Mouse (Mus musculus): Measurements from ENCODE around the gene Cirbp. TPM values are rescaled to one million over a fixed set of nuclear protein-coding genes. Genes with fewer than 3 reads are reported as not detected.

Cirbp gene
- 53.2 and 62.6 TPM in 2 replicates for polyA plus RNA-seq (2015; fragmentation: Nextera tagmentation; extraction: Ambion mirVana)

DNA sequence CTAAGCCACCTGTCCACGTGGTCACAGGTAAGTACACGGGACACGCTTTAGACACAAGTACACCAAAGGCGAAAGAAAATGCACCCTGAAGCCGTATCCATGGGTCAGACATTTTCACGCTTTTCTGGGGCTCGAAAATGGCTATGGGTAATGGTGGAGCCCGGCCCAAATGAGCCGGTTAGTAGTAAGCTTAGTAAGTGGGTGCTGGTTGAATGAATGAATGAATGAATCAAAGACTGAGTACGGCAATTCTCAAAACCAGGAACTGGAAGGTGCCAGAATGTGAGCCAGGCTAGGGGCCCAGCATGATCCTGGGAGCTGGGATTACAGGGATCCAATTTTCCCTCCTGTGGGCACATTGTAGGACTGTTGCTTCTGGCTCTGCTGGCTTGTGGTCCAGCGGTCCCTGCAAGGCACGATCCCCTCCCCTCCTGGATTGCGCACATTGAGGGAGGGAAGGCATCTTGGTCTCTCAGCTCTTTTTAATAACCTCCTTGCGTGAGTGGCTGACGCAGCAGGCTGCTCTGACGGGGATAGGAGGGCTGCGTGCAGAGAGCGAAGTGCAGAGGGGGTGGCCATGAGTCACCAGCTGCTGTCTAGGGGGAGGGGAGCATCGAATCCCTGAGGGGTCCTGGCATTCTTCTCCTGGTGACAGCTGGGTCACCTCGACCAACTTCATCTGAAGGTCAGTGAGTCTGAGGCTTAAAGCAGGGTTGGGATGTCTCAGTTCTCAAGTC is at the start of gene Cirbp:
Cirbp (plus strand) TSS at position 594 of the 737 bp plus-strand sequence.
- peak within 1 kb of the TSS; percentile 97 for H3K4me2 ChIP-seq (ENCODE audit: low read depth, low read length)
- H3K9ac ChIP-seq (ENCODE audit: low read depth, low read length) = peak within 1 kb of the TSS; percentile 67
- H3K4me3 ChIP-seq (ENCODE audit: low read length) = peak within 1 kb of the TSS; percentile 47
- no peaks in the 10 kb centered on the region for H3K27me3 ChIP-seq (replicated peaks; ENCODE audit: control insufficient read depth, insufficient read depth, low read length)
- 14% methylated on average over 20 of the region's 20 CpGs for WGBS
- peaks cover 10% of the 10 kb centered on the region for H3K36me3 ChIP-seq (ENCODE audit: control insufficient read depth, insufficient read depth, low read length)
- no peaks in the 10 kb centered on the region for H3K9me3 ChIP-seq (ENCODE audit: control insufficient read depth, low read length)
- no peak for ATAC-seq
- peaks cover 63% of the 10 kb centered on the region for H3K4me1 ChIP-seq (ENCODE audit: control insufficient read depth, insufficient read depth, low read length)
- peak within 1 kb of the TSS; percentile 100 for H3K27ac ChIP-seq (ENCODE audit: low read length)

DNA sequence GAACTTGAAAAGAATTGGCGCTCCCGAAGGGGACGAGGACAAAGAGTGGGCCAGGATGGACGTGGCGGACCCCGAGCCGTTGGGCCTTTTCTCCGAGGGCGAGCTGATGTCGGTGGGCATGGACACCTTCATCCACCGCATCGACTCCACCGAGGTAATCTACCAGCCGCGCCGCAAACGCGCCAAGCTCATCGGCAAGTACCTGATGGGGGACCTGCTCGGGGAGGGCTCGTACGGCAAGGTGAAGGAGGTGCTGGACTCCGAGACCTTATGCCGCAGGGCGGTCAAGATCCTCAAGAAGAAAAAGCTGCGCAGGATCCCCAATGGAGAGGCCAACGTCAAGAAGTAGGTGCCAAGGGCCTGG is 49.2 kb upstream of the Cirbp start:
- Histone ChIP-seq H3K4me3 (ENCODE audit: low read length) (peak overlapping the region; percentile 85), H3K27me3 (replicated peaks; ENCODE audit: control insufficient read depth, insufficient read depth, low read length) (no peaks in the 10 kb centered on the region), H3K4me1 (ENCODE audit: control insufficient read depth, insufficient read depth, low read length) (peaks cover 35% of the 10 kb centered on the region), H3K27ac (ENCODE audit: low read length) (peak overlapping the region; percentile 81), H3K9me3 (ENCODE audit: control insufficient read depth, low read length) (no peaks in the 10 kb centered on the region), H3K9ac (ENCODE audit: low read depth, low read length) (peak overlapping the region; percentile 94), H3K4me2 (ENCODE audit: low read depth, low read length) (peak overlapping the region; percentile 96), H3K36me3 (ENCODE audit: control insufficient read depth, insufficient read depth, low read length) (peaks cover 5% of the 10 kb centered on the region)
- WGBS = under 1% methylated on average over 27 of the region's 27 CpGs
- ATAC-seq = no peak

GRCm38 (mm10) chr10:80116927-80117691 is 48.7 kb upstream of the Cirbp start:
- ATAC-seq = no peak
- H3K9me3 ChIP-seq (ENCODE audit: control insufficient read depth, low read length) = no peaks in the 10 kb centered on the region
- peaks cover 35% of the 10 kb centered on the region for H3K4me1 ChIP-seq (ENCODE audit: control insufficient read depth, insufficient read depth, low read length)
- H3K27ac ChIP-seq (ENCODE audit: low read length) = peak overlapping the region; percentile 81
- H3K4me3 ChIP-seq (ENCODE audit: low read length) = peak overlapping the region; percentile 85
- WGBS = 3% methylated on average over 30 of the region's 30 CpGs
- peak overlapping the region; percentile 94 for H3K9ac ChIP-seq (ENCODE audit: low read depth, low read length)
- peaks cover 7% of the 10 kb centered on the region for H3K36me3 ChIP-seq (ENCODE audit: control insufficient read depth, insufficient read depth, low read length)
- peak overlapping the region; percentile 96 for H3K4me2 ChIP-seq (ENCODE audit: low read depth, low read length)
- no peaks in the 10 kb centered on the region for H3K27me3 ChIP-seq (replicated peaks; ENCODE audit: control insufficient read depth, insufficient read depth, low read length)

- Histone ChIP-seq H3K9ac (ENCODE audit: low read depth, low read length) (peak overlapping the region; percentile 94), H3K4me3 (ENCODE audit: low read length) (peak overlapping the region; percentile 85), H3K4me2 (ENCODE audit: low read depth, low read length) (peak overlapping the region; percentile 96), H3K9me3 (ENCODE audit: control insufficient read depth, low read length) (no peaks in the 10 kb centered on the region), H3K27me3 (replicated peaks; ENCODE audit: control insufficient read depth, insufficient read depth, low read length) (no peaks in the 10 kb centered on the region), H3K36me3 (ENCODE audit: control insufficient read depth, insufficient read depth, low read length) (peaks cover 7% of the 10 kb centered on the region), H3K4me1 (ENCODE audit: control insufficient read depth, insufficient read depth, low read length) (peaks cover 35% of the 10 kb centered on the region), H3K27ac (ENCODE audit: low read length) (no peak overlapping the region)
- ATAC-seq = no peak
- 12% methylated on average over 1 of the region's 1 CpGs for WGBS
These were observed 48.0 kb upstream of the Cirbp start for GRCm38 (mm10) chr10:80117736-80118135.

DNA sequence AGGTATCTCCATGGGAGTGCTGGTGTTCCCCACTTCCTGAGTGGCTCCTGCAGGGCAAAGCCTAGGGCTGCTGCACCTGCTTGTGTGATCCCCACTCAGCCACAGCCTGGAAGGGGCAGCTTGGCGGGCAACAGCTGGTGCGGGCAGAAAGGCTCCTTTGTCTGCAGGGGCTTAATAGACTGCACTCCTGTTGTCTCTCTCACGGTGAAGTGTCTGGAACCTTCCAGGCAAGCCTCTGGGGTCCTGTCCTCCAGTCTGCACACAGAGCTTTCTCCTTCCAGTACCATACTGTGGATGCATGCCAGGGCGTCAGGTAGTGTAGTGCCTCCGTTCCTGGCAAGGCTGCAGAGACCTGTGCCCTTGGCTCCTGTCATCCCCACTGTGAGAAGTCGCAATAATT is 47.2 kb upstream of the Cirbp start:
- Histone ChIP-seq H3K4me1 (ENCODE audit: control insufficient read depth, insufficient read depth, low read length) (peaks cover 35% of the 10 kb centered on the region), H3K4me2 (ENCODE audit: low read depth, low read length) (peak overlapping the region; percentile 96; the same call in 1 of the 2 replicates), H3K27me3 (replicated peaks; ENCODE audit: control insufficient read depth, insufficient read depth, low read length) (no peaks in the 10 kb centered on the region), H3K36me3 (ENCODE audit: control insufficient read depth, insufficient read depth, low read length) (peaks cover 7% of the 10 kb centered on the region), H3K4me3 (ENCODE audit: low read length) (peak overlapping the region; percentile 85; the same call in 1 of the 2 replicates), H3K9ac (ENCODE audit: low read depth, low read length) (0 out of 2 replicates have a peak overlapping the region, but pooled peaks have one; percentile 94), H3K27ac (ENCODE audit: low read length) (no peak overlapping the region), H3K9me3 (ENCODE audit: control insufficient read depth, low read length) (no peaks in the 10 kb centered on the region)
- ATAC-seq = no peak
- 73% methylated on average over 6 of the region's 6 CpGs for WGBS

DNA sequence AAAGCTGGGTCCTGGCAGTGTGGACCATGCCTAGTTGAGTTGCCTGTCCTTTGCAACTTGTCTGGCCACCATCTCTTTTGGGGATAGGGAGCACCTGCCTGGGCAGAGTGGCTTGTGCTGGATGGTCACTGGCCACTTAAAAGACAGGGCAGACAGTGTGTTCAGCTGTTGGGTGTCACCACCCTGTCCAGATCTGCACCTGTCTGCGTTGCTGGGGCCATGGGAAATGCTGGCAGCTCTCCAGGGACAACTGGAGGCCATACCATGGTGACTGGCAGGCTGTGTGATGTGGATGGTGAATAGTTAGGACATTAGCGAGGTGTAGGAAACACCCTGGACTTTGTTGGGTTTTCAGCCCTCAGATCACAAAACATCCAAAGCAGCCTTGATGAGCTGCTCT is 45.6 kb upstream of the Cirbp start:
- Histone ChIP-seq H3K27ac (ENCODE audit: low read length) (no peak overlapping the region), H3K4me2 (ENCODE audit: low read depth, low read length) (no peak overlapping the region), H3K9ac (ENCODE audit: low read depth, low read length) (no peak overlapping the region), H3K4me1 (ENCODE audit: control insufficient read depth, insufficient read depth, low read length) (peaks cover 29% of the 10 kb centered on the region), H3K27me3 (replicated peaks; ENCODE audit: control insufficient read depth, insufficient read depth, low read length) (no peaks in the 10 kb centered on the region), H3K9me3 (ENCODE audit: control insufficient read depth, low read length) (no peaks in the 10 kb centered on the region), H3K4me3 (ENCODE audit: low read length) (no peak overlapping the region), H3K36me3 (ENCODE audit: control insufficient read depth, insufficient read depth, low read length) (peaks cover 7% of the 10 kb centered on the region)
- 63% methylated on average over 2 of the region's 2 CpGs for WGBS
- no peak for ATAC-seq

- Histone ChIP-seq H3K4me3 (ENCODE audit: low read length) (no peak overlapping the region), H3K4me1 (ENCODE audit: control insufficient read depth, insufficient read depth, low read length) (peaks cover 29% of the 10 kb centered on the region), H3K27ac (ENCODE audit: low read length) (no peak overlapping the region), H3K9me3 (ENCODE audit: control insufficient read depth, low read length) (no peaks in the 10 kb centered on the region), H3K4me2 (ENCODE audit: low read depth, low read length) (no peak overlapping the region), H3K36me3 (ENCODE audit: control insufficient read depth, insufficient read depth, low read length) (peaks cover 7% of the 10 kb centered on the region), H3K27me3 (replicated peaks; ENCODE audit: control insufficient read depth, insufficient read depth, low read length) (no peaks in the 10 kb centered on the region), H3K9ac (ENCODE audit: low read depth, low read length) (no peak overlapping the region)
- ATAC-seq = no peak
- 77% methylated on average over 2 of the region's 2 CpGs for WGBS
These were observed 44.1 kb upstream of the Cirbp start for GRCm38 (mm10) chr10:80121639-80122038.

GRCm38 (mm10) chr10:80123932-80124562 is 41.7 kb upstream of the Cirbp start:
- peaks cover 9% of the 10 kb centered on the region for H3K4me1 ChIP-seq (ENCODE audit: control insufficient read depth, insufficient read depth, low read length)
- peaks cover 19% of the 10 kb centered on the region for H3K36me3 ChIP-seq (ENCODE audit: control insufficient read depth, insufficient read depth, low read length)
- ATAC-seq = no peak
- 82% methylated on average over 9 of the region's 9 CpGs for WGBS
- H3K4me3 ChIP-seq (ENCODE audit: low read length) = no peak overlapping the region
- H3K9ac ChIP-seq (ENCODE audit: low read depth, low read length) = no peak overlapping the region
- no peak overlapping the region for H3K27ac ChIP-seq (ENCODE audit: low read length)
- H3K27me3 ChIP-seq (replicated peaks; ENCODE audit: control insufficient read depth, insufficient read depth, low read length) = no peaks in the 10 kb centered on the region
- H3K4me2 ChIP-seq (ENCODE audit: low read depth, low read length) = no peak overlapping the region
- H3K9me3 ChIP-seq (ENCODE audit: control insufficient read depth, low read length) = no peaks in the 10 kb centered on the region

DNA sequence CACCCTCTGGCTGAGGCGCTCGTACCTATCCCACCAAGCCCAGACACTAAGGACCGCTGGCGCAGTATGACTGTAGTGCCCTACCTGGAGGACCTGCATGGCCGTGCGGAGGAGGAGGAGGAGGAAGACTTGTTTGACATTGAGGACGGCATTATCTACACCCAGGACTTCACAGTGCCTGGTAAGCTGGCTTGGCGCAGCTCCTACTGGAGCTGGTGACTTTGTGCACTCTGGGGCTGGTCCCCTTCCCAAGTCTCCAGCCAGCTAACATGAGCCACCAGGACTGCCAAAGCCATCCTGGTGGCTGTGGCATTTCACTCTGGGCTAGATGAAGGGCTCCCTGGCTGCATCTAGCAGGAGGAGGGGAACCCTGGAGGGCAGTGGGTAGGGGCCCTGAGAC is 37.9 kb upstream of the Cirbp start:
- Histone ChIP-seq H3K4me1 (ENCODE audit: control insufficient read depth, insufficient read depth, low read length) (peaks cover 21% of the 10 kb centered on the region), H3K9me3 (ENCODE audit: control insufficient read depth, low read length) (no peaks in the 10 kb centered on the region), H3K27me3 (replicated peaks; ENCODE audit: control insufficient read depth, insufficient read depth, low read length) (no peaks in the 10 kb centered on the region), H3K27ac (ENCODE audit: low read length) (no peak overlapping the region), H3K9ac (ENCODE audit: low read depth, low read length) (no peak overlapping the region), H3K4me3 (ENCODE audit: low read length) (no peak overlapping the region), H3K4me2 (ENCODE audit: low read depth, low read length) (no peak overlapping the region), H3K36me3 (ENCODE audit: control insufficient read depth, insufficient read depth, low read length) (peaks cover 20% of the 10 kb centered on the region; the same call in 1 of the 2 replicates)
- no peak for ATAC-seq
- WGBS = 92% methylated on average over 8 of the region's 8 CpGs

All from intestine, embryonic 16.5 days (tissue).